Mouse (Mus musculus) spleen, adult 12 weeks (tissue): ENCODE data around the gene Olfr1254.

Source experiments
- DNase-seq: peaks from one replicate; pipeline ENCODE4 v3.0.0; 2022; ENCODE audit warnings: low spot score

Gene Olfr1254

DNA sequence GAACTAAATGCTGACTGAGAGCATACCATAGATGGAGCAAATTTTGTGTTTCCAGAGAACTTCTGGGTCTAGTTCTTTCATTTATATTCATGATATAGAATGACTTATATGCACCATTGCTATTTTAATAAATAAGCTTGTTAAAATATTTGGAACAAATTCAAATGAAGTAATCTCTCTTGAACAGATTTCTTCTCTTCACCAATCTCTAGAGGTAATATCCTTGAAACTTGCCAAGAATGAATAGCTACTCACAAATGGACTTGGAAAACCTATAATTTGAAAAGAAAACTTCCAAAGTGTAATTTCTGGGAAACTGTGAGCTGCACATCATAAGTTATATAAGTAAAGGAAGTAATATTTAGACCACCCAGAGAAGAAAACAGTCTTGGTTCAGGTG is at the start of gene Olfr1254:
Gene Olfr1254, minus strand, starts transcription at position 101 of the 400 bp plus-strand sequence.
- no peak for DNase-seq

DNA sequence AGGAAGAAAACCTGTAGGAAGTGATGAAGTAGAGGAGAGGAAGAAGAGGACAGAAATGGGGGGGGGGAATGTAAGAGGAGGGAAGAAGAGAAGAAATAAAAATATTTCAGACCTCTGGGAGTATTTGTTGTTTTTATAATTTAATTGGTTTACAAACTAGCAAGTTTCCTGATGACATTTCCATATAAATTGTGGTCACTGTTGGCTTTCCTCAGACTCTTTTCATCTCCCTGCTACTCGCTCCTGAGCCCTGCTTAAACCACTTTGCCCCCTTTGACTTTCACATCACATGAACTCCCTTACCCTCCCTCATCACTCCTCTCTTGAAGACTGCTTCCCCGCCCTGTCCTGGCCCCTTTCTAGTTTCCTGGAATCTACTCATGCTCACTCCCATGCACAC is 48.0 kb upstream of the Olfr1254 start, which contains the start of gene Olfr1256:
Gene Olfr1256, minus strand, starts transcription at position 101 of the 400 bp plus-strand sequence.
- DNase-seq = no peak

DNA sequence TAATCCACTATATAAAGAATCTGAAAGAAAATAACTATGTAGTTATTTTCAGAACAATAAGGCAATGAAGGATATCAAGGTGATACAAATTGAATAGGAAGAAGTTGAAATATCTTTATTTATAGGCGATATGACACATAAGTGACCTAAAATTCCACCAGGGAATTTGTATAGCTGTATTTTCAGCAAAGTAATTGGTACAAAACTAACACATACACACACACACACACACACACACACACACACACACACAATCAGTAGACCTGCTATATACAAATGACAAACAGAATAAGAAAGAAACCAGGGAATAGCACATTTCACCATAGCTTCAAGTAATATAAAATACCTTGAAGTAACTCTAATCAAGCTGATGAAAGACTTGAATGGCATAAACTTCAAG is 26.8 kb upstream of the Olfr1254 start:
- DNase-seq = no peak

DNA sequence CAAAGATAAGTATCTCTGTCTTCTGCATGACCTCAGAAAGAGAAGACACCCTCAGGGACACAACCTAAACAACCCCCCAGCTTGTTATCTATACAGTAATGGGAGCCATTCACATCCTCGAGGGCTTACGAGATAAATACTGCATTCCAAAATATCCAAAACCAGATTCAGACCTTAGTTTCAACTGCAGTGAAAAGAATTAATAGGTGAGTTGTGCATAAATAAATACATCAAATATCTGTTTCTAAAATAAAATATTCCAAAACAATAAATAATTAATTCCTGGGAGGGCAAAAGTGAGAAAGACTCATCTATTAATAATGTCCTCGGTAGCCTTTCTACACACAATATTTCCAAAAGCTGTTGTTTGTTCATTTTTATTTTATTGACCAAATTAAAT is 18.3 kb upstream of the Olfr1254 start, which contains the start of gene Olfr1255:
Gene Olfr1255, plus strand, starts transcription at position 301 of the 400 bp plus-strand sequence.
- DNase-seq = no peak

DNA sequence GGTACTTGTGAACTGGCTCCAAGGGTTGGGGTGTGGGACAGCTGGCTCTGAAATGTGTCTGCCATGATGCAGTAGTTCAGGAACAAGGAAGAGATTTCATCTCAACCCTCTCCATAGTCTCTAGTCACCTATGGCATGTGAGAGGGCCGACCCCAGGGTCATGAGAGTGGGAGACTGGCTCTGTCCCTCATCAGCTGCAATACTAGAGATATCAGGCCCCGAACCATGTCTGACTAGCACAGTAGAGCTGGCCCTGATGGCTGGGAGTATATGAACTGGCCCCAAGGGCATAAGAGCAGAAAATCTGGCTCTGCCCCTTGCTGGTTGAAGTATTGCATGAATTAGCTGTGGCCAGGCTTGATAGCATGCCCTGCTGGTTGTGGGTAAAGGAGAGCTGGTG is 17.3 kb upstream of the Olfr1254 start:
- no peak for DNase-seq

DNA sequence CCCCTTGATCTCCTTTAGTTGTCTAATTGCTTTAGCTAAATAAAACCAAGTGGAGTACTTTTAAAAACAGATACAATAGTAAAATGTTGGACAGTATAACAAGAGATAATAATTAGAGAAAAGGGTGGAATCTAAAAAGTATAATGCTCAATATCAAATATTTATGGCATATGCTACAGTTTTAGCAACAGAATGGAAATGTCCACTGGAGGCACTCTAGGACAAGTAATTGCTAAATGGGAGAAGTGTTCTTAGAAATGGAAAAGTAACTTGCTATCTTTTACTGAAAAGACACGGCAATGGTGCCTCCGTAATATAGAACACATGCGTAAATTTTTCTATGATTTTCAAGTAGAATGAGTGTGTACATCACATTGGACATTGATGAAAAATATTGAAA is 6.2 kb upstream of the Olfr1254 start:
- no peak for DNase-seq

DNA sequence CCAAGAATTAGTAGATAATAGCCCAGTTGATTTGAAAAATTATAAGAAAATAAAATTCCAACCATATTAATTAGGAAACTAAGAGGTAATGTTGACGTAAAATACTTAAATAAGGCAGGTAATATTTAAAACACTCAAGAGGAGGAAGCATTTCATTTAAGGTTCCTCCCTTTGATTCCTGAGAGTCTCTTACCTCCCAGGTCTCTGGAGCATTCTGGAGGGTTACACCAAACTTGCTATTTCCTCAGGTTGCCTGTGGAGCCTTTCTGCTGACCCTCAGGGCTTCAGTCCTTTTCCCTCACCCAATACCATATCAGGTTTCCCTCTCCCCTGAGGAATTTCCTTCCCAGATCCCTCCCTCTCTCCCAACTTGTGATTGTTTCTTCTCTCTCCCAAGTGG is 36.4 kb downstream of the Olfr1254 start, which contains the start of gene Olfr1253:
Gene Olfr1253, minus strand, starts transcription at position 101 of the 400 bp plus-strand sequence.
- no peak for DNase-seq
